Mouse (Mus musculus) CD4-positive, CD25-positive, alpha-beta regulatory T cell, adult 4 months (primary cell): ENCODE data around the gene Wdhd1. TPM values are rescaled to one million over a fixed set of nuclear protein-coding genes. Genes with fewer than 3 reads are reported as not detected.
A peak's percentile ranks its signal among the peaks of the same experiment; 100 is the strongest.

Experiments
- ATAC-seq: one replicate; pipeline ENCODE4 v1.8.0; 2017
- polyA plus RNA-seq, 2 experiments: library from polyadenylated mRNA; unstranded; fragments of 100-300 nt; shearing (Covaris generic); gene quantifications; one replicate each; pipeline ENCODE4 v1.2.1; 2017

Gene Wdhd1
- polyA plus RNA-seq, 2 experiments from 2014 or later: 12.2 to 20.7 TPM

GRCm38 (mm10) chr14:47279058-47279457 lies 2.4 kb upstream of the Wdhd1 start:
- ATAC-seq: no peak

- ATAC-seq: peak; percentile 15
Observed at GRCm38 (mm10) chr14:47276036-47276603, 537 bp downstream of the Wdhd1 start.

GRCm38 (mm10) chr14:47275417-47275816 lies 1.2 kb downstream of the Wdhd1 start:
- ATAC-seq: no peak

- no peak for ATAC-seq
Observed at GRCm38 (mm10) chr14:47273751-47274150, 2.9 kb downstream of the Wdhd1 start.

GRCm38 (mm10) chr14:47269706-47270105 lies 7.0 kb downstream of the Wdhd1 start:
- ATAC-seq: no peak

GRCm38 (mm10) chr14:47269056-47269455 lies 7.6 kb downstream of the Wdhd1 start:
- no peak for ATAC-seq

GRCm38 (mm10) chr14:47265829-47266228 lies 10.8 kb downstream of the Wdhd1 start:
- no peak for ATAC-seq

GRCm38 (mm10) chr14:47264866-47265265 lies 11.8 kb downstream of the Wdhd1 start:
- ATAC-seq: no peak

- ATAC-seq: no peak
Observed at GRCm38 (mm10) chr14:47249839-47250238, 26.8 kb downstream of the Wdhd1 start.

- ATAC-seq: no peak
Observed at GRCm38 (mm10) chr14:47242753-47243152, 33.9 kb downstream of the Wdhd1 start.

- no peak for ATAC-seq
Observed at GRCm38 (mm10) chr14:47241046-47241445, 35.6 kb downstream of the Wdhd1 start.

GRCm38 (mm10) chr14:47240600-47240999 lies 36.1 kb downstream of the Wdhd1 start:
- no peak for ATAC-seq

- ATAC-seq: no peak
Observed at GRCm38 (mm10) chr14:47237286-47237685, 39.4 kb downstream of the Wdhd1 start.

GRCm38 (mm10) chr14:47236491-47236890 lies 40.2 kb downstream of the Wdhd1 start:
- no peak for ATAC-seq

GRCm38 (mm10) chr14:47234526-47235250 lies 42.0 kb downstream of the Wdhd1 start:
- no peak for ATAC-seq

- ATAC-seq: no peak
Observed at GRCm38 (mm10) chr14:47234032-47234431, 42.6 kb downstream of the Wdhd1 start.

- ATAC-seq: no peak
Observed at GRCm38 (mm10) chr14:47233602-47234001, 43.1 kb downstream of the Wdhd1 start.

GRCm38 (mm10) chr14:47229796-47230376 lies 46.8 kb downstream of the Wdhd1 start:
- no peak for ATAC-seq

GRCm38 (mm10) chr14:47225931-47226330 lies 50.7 kb downstream of the Wdhd1 start:
- ATAC-seq: no peak

GRCm38 (mm10) chr14:47224476-47225325 lies 52.0 kb downstream of the Wdhd1 start:
- no peak for ATAC-seq

- peak; percentile 39 for ATAC-seq
Observed at GRCm38 (mm10) chr14:47222631-47223450, 53.8 kb downstream of the Wdhd1 start.

GRCm38 (mm10) chr14:47221567-47221966 lies 55.1 kb downstream of the Wdhd1 start:
- no peak for ATAC-seq
